Comparison of ENCODE assay signal across 8 mouse cellular contexts in the genomic region with DNA sequence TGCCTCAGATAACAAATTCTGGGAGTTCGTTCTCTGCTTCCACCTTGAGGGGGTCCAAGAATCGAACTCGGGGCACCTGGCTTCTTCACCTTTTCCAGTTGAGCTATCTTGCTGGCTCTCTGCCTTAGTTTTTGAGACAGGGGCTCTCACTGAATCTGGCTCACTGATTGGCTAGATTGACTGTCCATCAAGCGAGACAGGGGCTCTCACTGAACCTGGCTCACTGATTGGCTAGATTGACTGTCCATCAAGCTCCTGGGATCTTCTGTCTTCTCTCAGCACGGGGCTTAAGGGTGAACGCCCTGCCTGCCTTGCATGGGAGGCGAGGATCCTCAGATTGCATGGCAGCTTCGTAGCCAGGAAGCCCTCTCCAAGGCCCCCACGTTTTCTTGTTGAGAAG. TPM values are rescaled to one million over a fixed set of nuclear protein-coding genes. Genes with fewer than 3 reads are reported as not detected.
DNase-seq lines count a peak whose midpoint lies in the region; ATAC-seq lines count a peak whose summit lies in the region.

No protein-coding gene starts in this region.

- H3K27ac ChIP-seq in forebrain, embryonic 10.5 days = peak overlapping the region; percentile 49; the same call in 1 of the 2 replicates
- no peak overlapping the region for H3K27ac ChIP-seq in forebrain, embryonic 16.5 days (ENCODE audit: low read length)
- H3K27ac ChIP-seq in midbrain, embryonic 14.5 days (replicated peaks; ENCODE audit: low read depth, low read length) = no peak overlapping the region
- H3K27ac ChIP-seq in midbrain, embryonic 16.5 days (ENCODE audit: low read length) = no peak overlapping the region

- no peak for ATAC-seq in forebrain, embryonic 16.5 days
- no peak for ATAC-seq in midbrain, embryonic 14.5 days (ENCODE audit: low FRiP score, low TSS enrichment)
- no peak for ATAC-seq in midbrain, embryonic 16.5 days

- no peaks in the 10 kb centered on the region for H3K9me3 ChIP-seq in forebrain, embryonic 10.5 days
- H3K9me3 ChIP-seq in forebrain, embryonic 16.5 days (ENCODE audit: control insufficient read depth, low read length) = no peaks in the 10 kb centered on the region
- H3K9me3 ChIP-seq in midbrain, embryonic 14.5 days (ENCODE audit: control insufficient read depth, low read length) = no peaks in the 10 kb centered on the region
- H3K9me3 ChIP-seq in midbrain, embryonic 16.5 days (replicated peaks; ENCODE audit: control insufficient read depth, low read length, poor library complexity, severe bottlenecking) = no peaks in the 10 kb centered on the region

- H3K9ac ChIP-seq in forebrain, embryonic 16.5 days (replicated peaks; ENCODE audit: low read depth, low read length) = no peak overlapping the region
- no peak overlapping the region for H3K9ac ChIP-seq in midbrain, embryonic 14.5 days (replicated peaks; ENCODE audit: low read length)
- no peak overlapping the region for H3K9ac ChIP-seq in midbrain, embryonic 16.5 days (ENCODE audit: low read depth, low read length)

- H3K27me3 ChIP-seq in forebrain, embryonic 10.5 days (ENCODE audit: poor library complexity, severe bottlenecking) = peaks cover 25% of the 10 kb centered on the region
- H3K27me3 ChIP-seq in forebrain, embryonic 16.5 days (replicated peaks; ENCODE audit: control insufficient read depth, insufficient read depth, low read length) = no peaks in the 10 kb centered on the region
- no peaks in the 10 kb centered on the region for H3K27me3 ChIP-seq in midbrain, embryonic 14.5 days (ENCODE audit: control insufficient read depth, insufficient read depth, low read length)
- H3K27me3 ChIP-seq in midbrain, embryonic 16.5 days (ENCODE audit: control insufficient read depth, insufficient read depth, low read depth, low read length) = no peaks in the 10 kb centered on the region

- peak; percentile 40 for DNase-seq in forebrain, embryonic 10.5 days (ENCODE audit: extremely low spot score, low spot score)
- DNase-seq in midbrain, embryonic 14.5 days = peak; percentile 72
- DNase-seq in embryo, embryonic 10 days (ENCODE audit: low spot score) = peak; percentile 89
- DNase-seq in kidney, postnatal 25 days = peak; percentile 67 to 73
- peak; percentile 21 for DNase-seq in right cerebral cortex, adult 18-20 months
- no peak for DNase-seq in urinary bladder, adult 18-20 months (ENCODE audit: low spot score in 2 of 2)

- H3K4me3 ChIP-seq in forebrain, embryonic 10.5 days = no peak overlapping the region
- H3K4me3 ChIP-seq in forebrain, embryonic 16.5 days (replicated peaks; ENCODE audit: low read length) = no peak overlapping the region
- no peak overlapping the region for H3K4me3 ChIP-seq in midbrain, embryonic 14.5 days (replicated peaks; ENCODE audit: low read depth, low read length)
- no peak overlapping the region for H3K4me3 ChIP-seq in midbrain, embryonic 16.5 days (ENCODE audit: low read depth, low read length)

- no peaks in the 10 kb centered on the region for H3K36me3 ChIP-seq in forebrain, embryonic 10.5 days (replicated peaks)
- no peaks in the 10 kb centered on the region for H3K36me3 ChIP-seq in forebrain, embryonic 16.5 days (ENCODE audit: control insufficient read depth, insufficient read depth)
- H3K36me3 ChIP-seq in midbrain, embryonic 14.5 days (ENCODE audit: control insufficient read depth, insufficient read depth, low read length) = no peaks in the 10 kb centered on the region
- H3K36me3 ChIP-seq in midbrain, embryonic 16.5 days (ENCODE audit: control insufficient read depth, insufficient read depth, low read length) = no peaks in the 10 kb centered on the region

- H3K4me2 ChIP-seq in forebrain, embryonic 16.5 days (ENCODE audit: low read length) = no peak overlapping the region
- H3K4me2 ChIP-seq in midbrain, embryonic 14.5 days (ENCODE audit: low read length) = no peak overlapping the region
- H3K4me2 ChIP-seq in midbrain, embryonic 16.5 days (ENCODE audit: low read length) = no peak overlapping the region

- WGBS in forebrain, embryonic 10.5 days = 58% methylated on average over 9 of the region's 9 CpGs
- 60% methylated on average over 9 of the region's 9 CpGs for WGBS in forebrain, embryonic 16.5 days
- 53% methylated on average over 9 of the region's 9 CpGs for WGBS in midbrain, embryonic 14.5 days
- WGBS in midbrain, embryonic 16.5 days = 57% methylated on average over 9 of the region's 9 CpGs

- peaks cover 59% of the 10 kb centered on the region for H3K4me1 ChIP-seq in forebrain, embryonic 10.5 days
- H3K4me1 ChIP-seq in forebrain, embryonic 16.5 days (replicated peaks; ENCODE audit: control insufficient read depth, insufficient read depth, low read length) = peaks cover 16% of the 10 kb centered on the region
- peaks cover 5% of the 10 kb centered on the region; the same call in 1 of the 2 replicates for H3K4me1 ChIP-seq in midbrain, embryonic 14.5 days (ENCODE audit: control insufficient read depth, insufficient read depth, low read length)
- H3K4me1 ChIP-seq in midbrain, embryonic 16.5 days (ENCODE audit: control insufficient read depth, insufficient read depth, low read length) = peaks cover 5% of the 10 kb centered on the region; the same call in 1 of the 2 replicates

RNA-seq across cellular contexts. Expression of a gene that starts 43.8 kb away (rescaled TPM):
- 4.6 and 5.9 TPM in 2 replicates for polyA plus RNA-seq in forebrain, embryonic 10.5 days (2016; fragmentation: Nextera tagmentation; extraction: Ambion mirVana)
- 2.5 and 2.8 TPM in 2 replicates for polyA plus RNA-seq in forebrain, embryonic 16.5 days (2015; fragmentation: Nextera tagmentation; extraction: Ambion mirVana)
- polyA plus RNA-seq in midbrain, embryonic 14.5 days (2014; fragmentation: Nextera tagmentation; extraction: Ambion mirVana) = 0.94 and 1.8 TPM in 2 replicates
- polyA plus RNA-seq in midbrain, embryonic 16.5 days (2015; fragmentation: Nextera tagmentation; extraction: Ambion mirVana) = 1.7 and 1.9 TPM in 2 replicates

RNA-seq across cellular contexts. Expression of a gene that starts 47.4 kb away (rescaled TPM):
- polyA plus RNA-seq in forebrain, embryonic 10.5 days (2016; fragmentation: Nextera tagmentation; extraction: Ambion mirVana) = 18.0 and 24.2 TPM in 2 replicates
- 3.5 and 4.6 TPM in 2 replicates for polyA plus RNA-seq in forebrain, embryonic 16.5 days (2015; fragmentation: Nextera tagmentation; extraction: Ambion mirVana)
- polyA plus RNA-seq in midbrain, embryonic 14.5 days (2014; fragmentation: Nextera tagmentation; extraction: Ambion mirVana) = 3.2 and 3.9 TPM in 2 replicates
- polyA plus RNA-seq in midbrain, embryonic 16.5 days (2015; fragmentation: Nextera tagmentation; extraction: Ambion mirVana) = 3.4 and 3.6 TPM in 2 replicates

RNA-seq across cellular contexts. Expression of a gene that starts 54.3 kb away (rescaled TPM):
- polyA plus RNA-seq in forebrain, embryonic 10.5 days (2016; fragmentation: Nextera tagmentation; extraction: Ambion mirVana) = 55.3 and 59.3 TPM in 2 replicates
- 44.7 and 44.8 TPM in 2 replicates for polyA plus RNA-seq in forebrain, embryonic 16.5 days (2015; fragmentation: Nextera tagmentation; extraction: Ambion mirVana)
- 42.8 and 44.9 TPM in 2 replicates for polyA plus RNA-seq in midbrain, embryonic 14.5 days (2014; fragmentation: Nextera tagmentation; extraction: Ambion mirVana)
- polyA plus RNA-seq in midbrain, embryonic 16.5 days (2015; fragmentation: Nextera tagmentation; extraction: Ambion mirVana) = 39.4 and 41.7 TPM in 2 replicates

Comparison
In these comparisons a context has a peak if more than half of its experiments do, and no peak if none do; other contexts are left out.
1. DNase-seq: peak in forebrain, embryonic 10.5 days (single experiment), midbrain, embryonic 14.5 days (single experiment), embryo, embryonic 10 days (single experiment), kidney, postnatal 25 days (2 of 2) and right cerebral cortex, adult 18-20 months (single experiment); none in urinary bladder, adult 18-20 months (0 of 2).